Mouse (Mus musculus): Measurements from ENCODE around the gene Nploc4. TPM values are rescaled to one million over a fixed set of nuclear protein-coding genes. Genes with fewer than 3 reads are reported as not detected.

The Nploc4 gene
- polyA plus RNA-seq, 1 experiment, result 61.8 TPM

GRCm38 (mm10) chr11:120357791-120358401 lies 79.6 kb downstream of the Nploc4 start:
- H3ac ChIP-seq (ENCODE audit: control insufficient read depth, insufficient read length), result no peak overlapping the region
- no peaks in the 10 kb centered on the region for H3K79me2 ChIP-seq (ENCODE audit: control insufficient read depth, insufficient read depth)
- no peaks in the 10 kb centered on the region for H3K27me3 ChIP-seq (ENCODE audit: control insufficient read depth, insufficient read depth, insufficient read length)
- peak overlapping the region; percentile 31 for H3K4me2 ChIP-seq (ENCODE audit: low read depth)
- no peaks in the 10 kb centered on the region for H3K36me3 ChIP-seq (ENCODE audit: control insufficient read depth, insufficient read depth)
- peak in 1 of 3 experiments; percentile 20 for TF ChIP-seq MYOD1 (IDR thresholded peaks at IDR 0.05; ENCODE audit: control insufficient read depth in 1 of 3, insufficient read length in 2 of 3, low read depth in 2 of 3)
- no peak for TF ChIP-seq POLR2AphosphoS2 (IDR thresholded peaks at IDR 0.05; ENCODE audit: insufficient read length, low read depth)
- no peak for TF ChIP-seq SRF (IDR thresholded peaks at IDR 0.05; ENCODE audit: control insufficient read depth, insufficient read length, low read depth)
- no peak overlapping the region for H3K4me3 ChIP-seq

GRCm38 (mm10) chr11:120356900-120357299 lies 80.6 kb downstream of the Nploc4 start:
- TF ChIP-seq MAX (IDR thresholded peaks at IDR 0.05; ENCODE audit: low read depth), result no peak
- no peak for TF ChIP-seq USF1 (IDR thresholded peaks at IDR 0.05; ENCODE audit: low read depth)
- Histone ChIP-seq H3K36me3 (ENCODE audit: control insufficient read depth, insufficient read depth) (no peaks in the 10 kb centered on the region), H3K4me3 (no peak overlapping the region), H3ac (ENCODE audit: control insufficient read depth, insufficient read length) (no peak overlapping the region), H3K27me3 (ENCODE audit: control insufficient read depth, insufficient read depth, insufficient read length) (no peaks in the 10 kb centered on the region), H3K4me2 (ENCODE audit: low read depth) (no peak overlapping the region), H3K79me2 (ENCODE audit: control insufficient read depth, insufficient read depth) (no peaks in the 10 kb centered on the region)

- no peak for TF ChIP-seq E2F4 (IDR thresholded peaks at IDR 0.05; ENCODE audit: insufficient read depth)
- TF ChIP-seq MAX (IDR thresholded peaks at IDR 0.05; ENCODE audit: low read depth), result no peak
- no peak for TF ChIP-seq SRF (IDR thresholded peaks at IDR 0.05; ENCODE audit: control insufficient read depth, insufficient read length, low read depth)
- no peak for TF ChIP-seq POLR2AphosphoS2 (IDR thresholded peaks at IDR 0.05; ENCODE audit: insufficient read length, low read depth)
- no peak for TF ChIP-seq REST (IDR thresholded peaks at IDR 0.05; ENCODE audit: insufficient read depth, insufficient read length)
- no peak for TF ChIP-seq USF1 (IDR thresholded peaks at IDR 0.05; ENCODE audit: low read depth)
- no peak for TF ChIP-seq MYOD1 (IDR thresholded peaks at IDR 0.05; ENCODE audit: control insufficient read depth in 1 of 3, insufficient read length in 2 of 3, low read depth in 2 of 3)
- TF ChIP-seq MYOG (IDR thresholded peaks at IDR 0.05; ENCODE audit: control insufficient read depth in 1 of 3, insufficient read depth in 1 of 3, insufficient read length in 2 of 3, low read depth in 2 of 3), result no peak
- Histone ChIP-seq H3K79me2 (ENCODE audit: control insufficient read depth, insufficient read depth) (no peaks in the 10 kb centered on the region), H3K36me3 (ENCODE audit: control insufficient read depth, insufficient read depth) (no peaks in the 10 kb centered on the region), H3K27me3 (ENCODE audit: control insufficient read depth, insufficient read depth, insufficient read length) (no peaks in the 10 kb centered on the region), H3K4me3 (no peak overlapping the region), H3K4me2 (ENCODE audit: low read depth) (no peak overlapping the region), H3ac (ENCODE audit: control insufficient read depth, insufficient read length) (no peak overlapping the region)
Observed at GRCm38 (mm10) chr11:120356319-120356840, 81.1 kb downstream of the Nploc4 start.

GRCm38 (mm10) chr11:120355277-120356039 lies 82.0 kb downstream of the Nploc4 start:
- H3K36me3 ChIP-seq (ENCODE audit: control insufficient read depth, insufficient read depth), result no peaks in the 10 kb centered on the region
- no peak overlapping the region for H3K4me2 ChIP-seq (ENCODE audit: low read depth)
- no peaks in the 10 kb centered on the region for H3K27me3 ChIP-seq (ENCODE audit: control insufficient read depth, insufficient read depth, insufficient read length)
- no peak overlapping the region for H3ac ChIP-seq (ENCODE audit: control insufficient read depth, insufficient read length)
- TF ChIP-seq USF1 (IDR thresholded peaks at IDR 0.05; ENCODE audit: low read depth) (no peak), E2F4 (IDR thresholded peaks at IDR 0.05; ENCODE audit: insufficient read depth) (no peak), MYOD1 (IDR thresholded peaks at IDR 0.05; ENCODE audit: control insufficient read depth in 1 of 3, insufficient read length in 2 of 3, low read depth in 2 of 3) (no peak), CEBPB (IDR thresholded peaks at IDR 0.05; ENCODE audit: insufficient read depth, poor library complexity, severe bottlenecking) (no peak), SRF (IDR thresholded peaks at IDR 0.05; ENCODE audit: control insufficient read depth, insufficient read length, low read depth) (no peak), POLR2AphosphoS2 (IDR thresholded peaks at IDR 0.05; ENCODE audit: insufficient read length, low read depth) (no peak), REST (IDR thresholded peaks at IDR 0.05; ENCODE audit: insufficient read depth, insufficient read length) (no peak), MYOG (IDR thresholded peaks at IDR 0.05; ENCODE audit: control insufficient read depth in 1 of 3, insufficient read depth in 1 of 3, insufficient read length in 2 of 3, low read depth in 2 of 3) (no peak), TCF12 (IDR thresholded peaks at IDR 0.05; ENCODE audit: insufficient read depth, poor library complexity, severe bottlenecking) (no peak), TCF3 (IDR thresholded peaks at IDR 0.05; ENCODE audit: insufficient read length, low read depth) (no peak), MAX (IDR thresholded peaks at IDR 0.05; ENCODE audit: low read depth) (no peak), POLR2A (IDR thresholded peaks at IDR 0.05; ENCODE audit: insufficient read length, low read depth) (no peak)
- no peak overlapping the region for H3K4me3 ChIP-seq
- no peaks in the 10 kb centered on the region for H3K79me2 ChIP-seq (ENCODE audit: control insufficient read depth, insufficient read depth)

Measured in myocyte (in vitro differentiated cells).